Mouse (Mus musculus) brain, embryonic 14.5 days (tissue): ENCODE measurements around the gene Lamtor4. TPM values are rescaled to one million over a fixed set of nuclear protein-coding genes. Genes with fewer than 3 reads are reported as not detected.
A peak's percentile ranks its signal among the peaks of the same experiment; 100 is the strongest.

Source experiments
- DNase-seq: peaks from one replicate; pipeline ENCODE4 v3.0.0-alpha.2; 2011; ENCODE audit warnings: low read depth
- CTCF ChIP-seq: fragments of 200-500 bp; IDR thresholded peaks from 2 replicates; pipeline ENCODE4 v1.5.1; 2012; ENCODE audit warnings: inconsistent platforms, mild to moderate bottlenecking, moderate library complexity, borderline replicate concordance; ENCODE audit not compliant: insufficient read depth, insufficient read length; ENCODE audit errors: extremely low read depth
- POLR2A ChIP-seq: fragments of 200-500 bp; IDR thresholded peaks from 2 replicates; pipeline ENCODE4 v1.6.1; 2012; ENCODE audit warnings: mild to moderate bottlenecking, inconsistent platforms, borderline replicate concordance; ENCODE audit not compliant: poor library complexity, insufficient read depth, insufficient read length, severe bottlenecking; ENCODE audit errors: extremely low read depth
- polyA plus RNA-seq: library from polyadenylated mRNA; depleted of rRNA; stranded (reverse); fragments of >200 nt; gene quantifications from 2 replicates; pipeline ENCODE4 v1.2.3, GENCODE M21; 2012; rRNA removed

Lamtor4 gene
- polyA plus RNA-seq, 1 experiment, result 120 TPM

GRCm38 (mm10) chr5:138279585-138280424, 24.5 kb downstream of the Lamtor4 start, which contains the start of the genes Gm43720, Gpc2 and Stag3:
Gene Gm43720, minus strand, starts transcription at chr5:138279958.
Gene Gpc2, minus strand, starts transcription at chr5:138280005.
Gene Stag3, plus strand, starts transcription at chr5:138280240.
- peak; percentile 100 for DNase-seq
- no peak for TF ChIP-seq CTCF
- peak; percentile 54; the same call in 1 of the 2 replicates for TF ChIP-seq POLR2A

DNA sequence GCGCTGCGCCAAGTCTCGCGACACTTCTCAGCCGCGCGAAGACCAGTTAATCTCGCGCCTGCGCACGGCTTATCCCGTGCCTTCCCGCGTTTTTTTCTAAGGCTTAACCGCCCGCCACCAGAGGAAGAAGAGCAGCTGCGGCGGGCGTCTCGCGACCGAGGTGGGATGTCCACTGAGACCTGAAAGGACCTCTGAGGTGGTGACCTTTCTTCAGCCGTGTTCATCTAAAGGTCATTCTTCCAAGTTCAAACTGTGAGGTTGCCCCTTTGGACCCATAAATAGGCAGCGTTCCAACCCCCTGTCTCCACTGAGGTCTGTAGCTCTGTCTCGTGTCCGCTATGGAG, 25.1 kb downstream of the Lamtor4 start:
- TF ChIP-seq POLR2A, result no peak
- no peak for TF ChIP-seq CTCF
- no peak for DNase-seq

DNA sequence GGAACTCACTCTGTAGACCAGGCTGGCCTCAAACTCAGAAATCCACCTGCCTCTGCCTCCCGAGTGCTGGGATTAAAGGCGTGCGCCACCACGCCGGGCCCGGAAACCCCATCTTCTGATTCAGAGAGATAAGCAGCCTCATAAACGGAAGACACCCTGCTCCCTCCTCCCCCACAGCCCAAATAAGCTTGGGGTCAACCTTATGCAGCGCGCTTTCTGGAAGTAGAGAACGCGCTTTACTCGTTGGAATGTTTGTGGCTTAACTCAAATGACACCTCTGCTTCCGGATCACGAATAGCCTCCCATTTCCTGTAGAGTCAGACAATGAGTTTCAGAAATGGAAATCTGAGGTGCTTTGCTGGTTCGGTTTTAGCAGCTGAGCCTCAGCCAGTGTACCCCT, 25.5 kb downstream of the Lamtor4 start:
- DNase-seq, result no peak
- no peak for TF ChIP-seq CTCF
- TF ChIP-seq POLR2A, result no peak

GRCm38 (mm10) chr5:138281798-138282197, 26.5 kb downstream of the Lamtor4 start:
- TF ChIP-seq POLR2A (no peak), CTCF (no peak)
- no peak for DNase-seq

DNA sequence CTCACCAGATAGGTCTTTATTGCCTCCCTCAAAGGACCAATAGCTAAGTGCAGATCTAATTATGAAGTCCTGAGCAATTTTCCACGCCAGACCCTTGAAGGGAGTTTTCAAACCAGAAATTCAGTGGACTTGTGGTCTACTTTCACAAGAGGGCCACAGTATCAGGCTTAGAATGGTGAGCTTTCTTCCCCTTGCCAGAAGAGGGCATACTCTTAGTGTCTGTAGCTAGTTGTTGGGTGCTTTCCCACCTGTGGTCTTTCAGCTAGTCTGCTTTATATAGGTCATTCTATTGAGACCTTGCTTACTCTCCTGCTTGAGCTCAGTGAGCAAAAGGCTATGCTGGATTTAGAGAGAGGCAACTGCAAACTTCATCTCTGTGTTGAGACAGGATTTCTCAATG, 28.3 kb downstream of the Lamtor4 start:
- DNase-seq, result no peak
- TF ChIP-seq POLR2A (no peak), CTCF (peak; percentile 2; the same call in 1 of the 2 replicates)

DNA sequence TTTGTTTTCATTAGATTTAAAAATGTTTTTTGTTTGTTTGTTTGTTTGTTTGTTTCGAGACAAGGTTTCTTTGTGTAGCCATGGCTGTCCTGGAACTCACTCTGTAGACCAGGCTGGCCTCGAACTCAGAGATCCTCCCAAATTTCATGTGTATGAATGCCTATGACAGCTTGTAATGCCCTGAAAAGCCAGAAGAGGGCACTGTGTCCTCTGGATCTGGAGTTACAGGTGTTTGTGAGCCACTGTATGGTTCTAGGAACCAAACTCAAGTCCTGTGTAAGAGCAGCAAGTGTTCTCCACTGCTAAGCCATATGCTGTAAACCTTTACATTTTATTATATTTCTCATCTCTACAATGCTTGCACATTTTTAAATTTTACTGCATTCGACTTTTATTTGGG, 32.6 kb downstream of the Lamtor4 start:
- no peak for DNase-seq
- TF ChIP-seq CTCF, result peak; percentile 14; the same call in 1 of the 2 replicates
- no peak for TF ChIP-seq POLR2A

DNA sequence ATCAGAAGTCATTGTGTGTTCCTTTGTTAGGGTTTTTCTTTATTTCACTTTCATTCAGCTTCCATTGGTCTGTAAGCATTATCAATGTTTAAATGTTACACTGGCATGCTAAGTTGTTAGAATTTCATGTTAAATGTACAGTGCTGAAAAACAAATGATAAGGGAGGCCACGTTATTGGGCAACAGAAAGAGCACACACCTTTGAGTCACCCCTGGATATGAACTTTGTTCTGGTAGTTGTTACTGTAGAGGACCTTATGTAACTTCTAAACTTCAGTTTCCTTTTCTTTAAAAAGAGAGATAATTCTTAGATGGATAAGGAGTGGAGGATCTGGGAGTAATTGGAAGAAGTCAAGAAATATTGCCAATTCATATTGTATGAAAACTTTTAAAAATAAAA, 36.4 kb downstream of the Lamtor4 start:
- TF ChIP-seq POLR2A (no peak), CTCF (no peak)
- DNase-seq, result no peak

GRCm38 (mm10) chr5:138294158-138294557, 38.9 kb downstream of the Lamtor4 start:
- TF ChIP-seq POLR2A (no peak), CTCF (no peak)
- DNase-seq, result no peak

- DNase-seq, result no peak
- no peak for TF ChIP-seq POLR2A
- TF ChIP-seq CTCF, result no peak
Measured at GRCm38 (mm10) chr5:138299613-138300012, 44.3 kb downstream of the Lamtor4 start.

Other genes with a start within 250 kb of the Lamtor4 start
- not detected in 2 replicates for gene Smok3a, start 234.2 kb upstream of the Lamtor4 start, polyA plus RNA-seq
- not detected in 2 replicates for gene Smok3b, start 234.1 kb upstream of the Lamtor4 start, polyA plus RNA-seq
- gene Smok3c, start 202.3 kb upstream of the Lamtor4 start, polyA plus RNA-seq, result not detected in 2 replicates
- 15.8 and 24.1 TPM in 2 replicates for gene Zkscan1, start 170.4 kb upstream of the Lamtor4 start, polyA plus RNA-seq
- gene Zscan21, start 138.6 kb upstream of the Lamtor4 start, polyA plus RNA-seq, result 63.8 and 66.3 TPM in 2 replicates
- gene Zfp113, start 99.7 kb upstream of the Lamtor4 start, polyA plus RNA-seq, result 10.3 and 11.9 TPM in 2 replicates
- 134 and 144 TPM in 2 replicates for gene Cops6, start 94.4 kb upstream of the Lamtor4 start, polyA plus RNA-seq
- gene Ap4m1, start 83.5 kb upstream of the Lamtor4 start, polyA plus RNA-seq, result 60.2 and 77.6 TPM in 2 replicates
- 111 and 146 TPM in 2 replicates for gene Mcm7, start 83.1 kb upstream of the Lamtor4 start, polyA plus RNA-seq
- 89.7 and 128 TPM in 2 replicates for gene Taf6, start 68.0 kb upstream of the Lamtor4 start, polyA plus RNA-seq
- gene Cnpy4, start 68.0 kb upstream of the Lamtor4 start, polyA plus RNA-seq, result 20.6 and 22.7 TPM in 2 replicates
- 10.3 and 11.8 TPM in 2 replicates for gene Mblac1, start 61.2 kb upstream of the Lamtor4 start, polyA plus RNA-seq
- gene Nxpe5, start 29.6 kb upstream of the Lamtor4 start, polyA plus RNA-seq, result 0.03 and 0.04 TPM in 2 replicates
- 131 and 172 TPM in 2 replicates for gene BC037034, start 8.6 kb downstream of the Lamtor4 start, polyA plus RNA-seq
- 0.58 and 0.63 TPM in 2 replicates for gene Gal3st4, start 17.4 kb downstream of the Lamtor4 start, polyA plus RNA-seq
- 0.44 and 0.48 TPM in 2 replicates for gene Gm43720, start 24.5 kb downstream of the Lamtor4 start, polyA plus RNA-seq
- gene Gpc2, start 24.5 kb downstream of the Lamtor4 start, polyA plus RNA-seq, result 564 and 797 TPM in 2 replicates
- 19.6 TPM in 2 replicates for gene Stag3, start 24.8 kb downstream of the Lamtor4 start, polyA plus RNA-seq
- 0.06 and 0.25 TPM in 2 replicates for gene Pvrig, start 86.5 kb downstream of the Lamtor4 start, polyA plus RNA-seq
- gene Zfp157, start 186.0 kb downstream of the Lamtor4 start, polyA plus RNA-seq, result 32.1 and 39.5 TPM in 2 replicates